Mouse (Mus musculus) monocyte, adult 2 months (primary cell): ENCODE data around the gene Osbpl9.

ENCODE experiments used
- DNase-seq, 2 experiments: peaks; one replicate each; pipeline ENCODE4 v3.0.0; 2022; ENCODE audit warnings: low spot score in 2 of 2, low read depth in 1 of 2

Gene Osbpl9

DNA sequence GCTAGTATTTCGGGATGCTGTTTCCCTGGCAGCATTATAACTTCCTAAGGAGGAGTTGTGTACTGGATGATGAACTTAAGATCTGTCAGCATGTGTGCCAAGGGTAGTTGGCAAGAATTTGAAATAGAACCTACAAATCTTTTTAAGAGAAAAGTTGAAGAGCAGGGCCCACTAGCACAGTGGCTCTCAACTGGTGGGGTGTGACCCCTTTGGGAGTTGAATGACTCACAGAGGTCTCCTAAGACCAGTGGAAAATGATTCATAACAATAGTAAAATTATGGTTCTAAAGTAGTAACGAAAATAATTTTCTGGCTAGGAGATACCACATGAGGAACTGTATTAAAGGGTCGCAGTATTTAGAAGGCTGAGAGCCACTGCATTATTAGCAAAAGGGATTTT, 67.1 kb downstream of the Osbpl9 start:
- no peak for DNase-seq

DNA sequence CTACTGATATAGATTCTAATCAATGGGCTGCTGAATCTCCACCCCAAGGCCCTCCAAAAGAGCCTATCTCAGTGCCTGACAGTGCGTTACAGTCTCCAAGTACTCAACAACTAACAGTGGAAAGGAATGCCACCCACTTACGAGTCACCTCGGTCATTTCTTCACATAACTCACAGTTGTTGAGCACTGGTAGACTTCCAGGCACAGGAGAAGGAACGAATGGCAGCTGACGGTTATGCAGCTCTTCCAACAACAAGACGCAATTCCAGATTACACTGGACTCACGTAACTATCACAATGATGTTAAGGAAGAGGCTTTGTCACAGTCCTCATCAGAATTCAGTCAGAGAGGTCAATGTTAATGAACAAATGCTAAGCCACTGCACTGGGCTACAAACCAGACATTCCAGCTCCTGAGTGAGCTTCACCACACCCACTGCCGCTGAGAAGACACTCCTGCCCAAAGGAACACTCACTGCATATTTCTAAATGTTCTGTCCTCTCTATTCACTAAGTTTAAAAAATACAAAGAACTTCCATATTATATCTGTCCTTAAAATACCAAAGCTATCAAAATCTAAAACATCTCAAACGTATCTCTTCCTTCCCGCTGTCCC, 70.7 kb downstream of the Osbpl9 start:
- no peak for DNase-seq

DNA sequence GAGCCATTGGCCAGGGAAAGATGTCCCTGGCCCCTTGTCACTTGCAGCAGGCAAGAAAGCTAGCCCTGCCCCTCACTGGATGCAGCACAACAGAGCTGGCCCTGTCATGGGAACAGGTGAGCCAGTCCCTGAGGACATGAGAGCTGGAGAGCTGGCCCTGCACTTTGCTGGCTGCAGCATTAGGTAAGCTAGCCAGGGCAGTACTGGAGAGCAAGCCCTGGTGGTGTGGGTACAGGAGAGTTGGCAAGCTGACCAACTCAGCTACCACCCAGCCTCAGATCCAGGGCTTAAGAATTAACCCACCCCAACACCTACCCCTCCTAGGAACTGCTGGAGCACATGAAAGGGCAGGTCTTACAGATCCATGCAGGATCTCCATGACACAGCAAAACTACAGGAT, 73.1 kb downstream of the Osbpl9 start:
- no peak for DNase-seq

DNA sequence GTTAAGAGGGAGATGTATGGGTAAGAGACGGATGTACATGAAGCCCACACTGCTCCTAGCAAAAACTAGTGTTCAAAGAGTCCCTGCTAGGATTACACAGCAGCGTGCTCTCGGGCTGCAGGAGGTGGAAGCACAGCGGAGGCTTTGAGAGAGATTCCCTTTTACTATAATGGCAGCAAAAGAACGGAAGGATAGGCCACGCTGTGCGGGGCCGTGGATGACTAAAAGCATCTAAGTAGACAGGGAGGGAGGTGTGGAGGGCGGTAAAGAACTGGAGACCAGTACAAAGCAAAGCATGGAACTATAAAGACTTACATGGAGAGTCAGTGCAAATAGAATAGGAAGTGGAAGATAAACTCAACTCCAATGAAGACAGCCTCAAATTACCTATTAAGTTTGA, 74.1 kb downstream of the Osbpl9 start:
- no peak for DNase-seq

DNA sequence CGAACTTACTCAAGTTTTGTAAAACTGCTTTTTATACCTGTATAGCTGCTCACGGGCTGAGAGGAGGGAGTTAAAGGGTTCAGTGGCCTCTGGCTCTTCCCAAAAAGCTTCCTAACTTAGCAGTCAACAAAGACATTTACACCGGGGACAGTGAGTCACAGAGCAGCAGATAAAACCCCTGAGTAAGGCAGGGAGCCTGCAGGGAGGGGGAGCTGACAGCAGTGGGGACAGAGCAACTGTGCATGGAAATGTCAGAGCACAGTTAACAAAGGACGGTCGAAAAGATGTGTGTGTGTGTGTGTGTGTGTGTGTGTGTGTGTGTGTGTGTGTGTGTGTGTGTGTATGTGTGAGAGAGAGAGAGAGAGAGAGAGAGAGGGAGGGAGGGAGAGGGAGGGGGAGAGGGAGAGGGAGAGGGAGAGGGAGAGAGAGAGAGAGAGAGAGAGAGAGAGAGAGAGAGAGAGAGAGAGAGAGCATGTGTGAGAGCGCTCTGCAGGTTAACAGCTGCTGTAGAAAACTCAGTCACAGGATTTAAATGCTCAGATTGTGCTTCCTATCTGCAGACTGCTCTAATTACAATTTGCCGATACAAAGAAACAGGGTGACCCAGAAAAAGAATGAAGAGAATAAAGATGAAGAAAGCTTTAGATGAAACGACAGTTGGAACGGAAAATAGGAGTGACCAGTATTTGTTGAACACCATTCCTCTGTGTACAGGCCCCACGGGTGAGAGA, 75.1 kb downstream of the Osbpl9 start:
- no peak for DNase-seq

DNA sequence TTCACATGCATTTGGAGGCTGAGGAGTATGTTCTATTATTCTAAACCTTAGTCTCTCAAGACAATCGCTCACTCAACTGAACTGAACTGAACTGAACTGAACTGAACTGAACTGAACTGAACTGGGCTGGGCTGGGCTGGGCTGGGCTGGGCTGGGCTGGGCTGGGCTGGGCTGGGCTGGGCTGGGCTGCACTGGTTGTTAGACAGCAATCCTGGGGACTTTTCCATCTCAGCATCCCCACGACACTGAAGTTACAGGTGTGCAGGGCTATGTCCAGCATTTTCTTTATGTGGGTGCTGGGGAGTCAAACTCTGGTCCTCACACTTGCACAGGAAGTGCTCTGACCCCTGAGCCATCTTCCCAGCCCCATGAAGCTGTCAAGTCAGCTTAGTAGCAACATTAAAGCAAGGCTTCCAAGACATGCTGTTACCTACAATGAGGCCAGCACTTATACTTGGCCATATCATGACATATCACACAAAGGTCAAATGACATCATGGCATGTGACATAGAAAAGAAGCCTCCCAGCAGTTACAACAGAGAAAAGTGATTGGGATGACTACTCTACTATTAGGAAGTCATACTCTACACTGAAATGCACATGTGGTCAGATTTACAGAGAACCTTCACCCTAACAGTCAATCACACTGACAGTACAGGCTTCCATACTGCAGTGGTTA, 76.2 kb downstream of the Osbpl9 start:
- no peak for DNase-seq

DNA sequence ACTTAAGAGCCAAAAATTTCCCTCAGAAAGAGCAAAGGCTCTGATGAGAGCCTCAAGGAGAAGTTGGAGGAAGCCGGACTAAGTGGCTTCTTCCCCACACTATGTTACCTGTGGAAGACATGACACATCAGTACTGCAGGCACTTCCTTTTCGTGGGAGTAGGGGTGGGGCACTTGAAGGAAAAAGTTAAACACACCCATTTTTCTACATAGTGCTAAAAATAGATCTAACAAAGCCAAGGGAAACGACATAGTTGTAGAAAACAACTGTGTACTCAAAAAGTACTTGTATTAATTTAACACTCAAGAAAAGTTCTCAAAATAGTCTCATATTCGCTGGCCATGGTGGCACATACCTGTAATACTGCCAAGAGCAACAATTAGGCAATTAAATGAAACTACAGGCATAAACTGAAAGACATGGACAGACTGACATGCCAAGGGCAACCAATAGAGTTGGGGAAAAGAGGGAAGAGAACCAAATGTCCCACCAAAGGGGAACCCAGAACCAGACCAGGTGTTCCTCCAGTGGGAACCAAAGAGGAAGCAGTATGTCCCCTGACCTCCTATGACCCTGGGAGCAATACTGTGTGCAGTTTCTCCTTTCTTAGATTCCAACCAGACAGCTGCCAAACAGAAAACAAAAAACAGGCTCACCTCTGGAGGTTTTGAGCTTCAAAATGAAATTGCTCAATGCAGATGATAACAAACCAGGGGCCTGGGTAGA, 79.1 kb downstream of the Osbpl9 start:
- DNase-seq = no peak

DNA sequence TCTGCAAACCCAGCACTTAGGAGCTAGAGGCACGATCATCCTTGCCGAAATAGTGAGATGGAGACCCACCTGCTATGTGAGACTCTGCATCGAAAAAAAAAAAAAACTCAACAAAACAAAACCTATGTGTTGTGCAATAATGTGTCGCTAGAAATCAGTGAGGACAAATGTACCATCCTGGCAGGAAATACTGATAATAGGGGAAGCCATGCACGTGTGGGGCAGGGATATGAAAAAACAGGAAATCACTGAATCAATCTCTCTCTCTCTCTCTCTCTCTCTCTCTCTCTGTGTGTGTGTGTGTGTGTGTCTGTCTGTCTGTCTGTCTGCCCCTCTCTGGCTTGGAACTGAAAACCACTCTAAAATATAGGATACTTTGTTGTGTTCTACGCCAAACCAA, 81.3 kb downstream of the Osbpl9 start:
- no peak for DNase-seq

DNA sequence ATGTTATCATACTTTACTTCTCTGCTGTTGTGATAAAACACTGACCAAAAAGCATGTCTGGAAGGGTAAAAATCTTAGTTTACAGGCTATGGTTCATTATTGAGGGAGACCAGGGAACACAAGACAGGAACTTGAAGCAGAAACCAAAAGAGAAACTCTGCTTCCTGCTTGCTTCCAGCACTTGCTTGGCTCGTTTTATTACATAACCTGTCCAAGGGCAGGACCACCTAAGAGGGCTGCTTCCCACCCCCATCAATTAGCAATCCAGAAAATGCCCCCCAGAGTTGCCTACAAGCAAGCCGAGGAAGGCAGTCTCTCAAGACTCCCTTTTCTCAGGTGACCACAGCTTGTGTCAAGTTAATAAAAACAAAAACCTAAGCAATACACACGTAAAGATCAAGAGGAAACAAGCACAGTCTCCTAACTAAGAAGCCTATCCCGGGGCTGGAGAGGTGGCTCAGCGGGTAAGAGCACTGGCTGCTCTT, 82.4 kb downstream of the Osbpl9 start:
- DNase-seq = no peak

DNA sequence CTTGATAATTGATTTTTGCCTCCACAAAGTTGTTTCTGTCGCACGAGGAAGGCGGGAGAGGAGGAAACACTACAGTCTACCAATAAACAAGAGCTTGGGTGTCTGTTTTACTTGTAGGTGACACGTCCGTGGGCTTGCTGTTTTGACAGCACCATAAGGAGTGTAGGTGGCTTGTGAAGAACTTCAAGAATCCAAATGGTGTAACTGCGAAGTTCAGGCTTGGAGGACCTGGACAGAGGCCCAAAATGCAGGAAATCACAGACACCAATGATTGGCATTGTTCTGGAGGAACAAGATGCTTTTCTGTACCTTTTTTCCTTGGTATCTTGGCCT, 83.8 kb downstream of the Osbpl9 start:
- DNase-seq = no peak

DNA sequence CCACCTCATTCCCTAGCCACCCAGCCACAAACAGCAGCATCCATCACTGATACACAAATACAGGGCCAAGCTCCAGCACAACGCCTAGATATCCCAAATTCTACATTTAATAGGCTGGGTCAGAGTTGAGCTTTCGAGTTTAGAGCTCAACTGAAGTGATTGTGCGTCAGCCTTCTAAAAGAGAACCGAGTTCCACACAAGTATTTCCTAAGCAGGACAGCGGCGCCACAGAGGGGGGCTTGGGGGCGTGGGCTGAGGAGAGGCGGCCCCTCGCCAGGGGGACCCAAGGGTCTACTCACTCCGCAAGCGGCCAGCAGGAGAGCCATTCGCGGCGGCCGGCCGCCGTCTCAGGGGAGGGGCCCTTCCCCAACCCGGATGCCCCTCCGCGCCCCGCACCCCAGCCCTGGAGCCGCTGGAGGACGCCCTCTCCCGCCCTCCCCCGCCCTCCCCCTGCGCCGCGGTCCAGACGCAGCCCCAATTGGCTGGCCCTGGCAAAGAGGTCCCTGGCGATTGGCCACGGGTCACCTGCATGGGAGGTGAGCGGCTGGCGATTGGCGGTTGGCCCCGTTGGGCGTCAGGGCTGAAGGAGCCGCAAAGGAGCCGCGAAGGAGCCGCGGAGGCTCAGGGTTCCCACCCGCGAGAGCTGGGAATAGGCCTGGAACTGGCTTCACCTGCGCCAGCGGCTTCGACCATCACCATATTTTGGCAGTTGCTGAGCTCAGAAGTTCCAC, 84.3 kb downstream of the Osbpl9 start:
- peak; percentile 69 to 74 for DNase-seq

DNA sequence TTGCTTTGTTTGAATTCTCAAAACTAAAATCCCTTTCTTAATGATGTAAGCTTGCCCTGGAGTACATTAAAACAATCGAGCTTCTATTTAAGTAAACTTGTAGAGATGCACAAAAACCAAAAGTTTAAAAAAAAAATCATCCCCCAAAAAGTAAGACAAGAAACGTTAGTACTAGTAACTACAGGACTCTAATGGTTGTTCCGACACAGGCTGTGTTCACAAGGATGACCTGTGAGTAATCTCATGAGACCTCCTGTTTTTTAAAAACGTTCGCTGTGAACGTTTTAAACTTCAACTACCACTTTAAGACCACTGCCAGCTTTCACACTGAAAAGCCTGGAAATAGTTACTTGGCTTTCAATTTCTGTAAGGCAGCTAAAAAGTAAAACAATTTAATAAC, 85.1 kb downstream of the Osbpl9 start:
- DNase-seq = no peak

DNA sequence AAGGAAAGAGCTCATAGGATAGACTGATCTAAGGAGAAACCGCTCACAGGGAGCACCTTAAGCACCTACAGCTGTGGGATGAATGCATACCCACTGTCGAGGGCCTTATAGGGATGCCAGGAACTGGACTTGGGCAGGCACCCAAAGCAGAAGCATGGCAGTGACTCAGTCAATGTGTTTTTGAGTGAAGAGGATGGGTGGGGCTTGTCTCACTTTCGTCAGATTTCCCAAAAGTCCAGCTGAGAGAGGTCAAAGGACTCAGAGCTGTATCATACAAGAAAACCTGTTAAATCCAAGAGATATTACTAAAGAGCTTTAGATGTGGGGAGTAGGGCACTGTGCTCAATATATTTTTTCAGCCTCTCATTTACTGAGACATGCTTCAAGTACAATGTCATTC, 85.6 kb downstream of the Osbpl9 start:
- peak in 1 of 2 experiments; percentile 39 for DNase-seq

DNA sequence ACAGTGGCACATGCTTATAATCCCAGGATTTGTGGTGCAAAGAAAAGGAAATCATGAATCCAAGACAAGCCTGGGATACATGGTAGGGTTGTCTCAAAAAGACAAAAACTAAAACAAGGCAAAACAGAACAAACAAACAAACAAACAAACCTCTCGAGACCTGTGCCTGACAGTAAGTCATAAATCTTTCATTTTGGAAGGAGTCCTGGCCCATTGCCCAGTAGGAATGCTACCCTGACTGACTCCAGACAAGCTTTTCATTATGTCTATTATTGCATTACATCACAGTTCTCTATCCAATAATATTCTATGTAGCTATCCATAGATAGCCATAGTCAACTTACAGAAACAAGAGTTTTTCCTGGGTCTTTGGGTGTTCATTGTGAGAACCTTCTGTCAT, 86.3 kb downstream of the Osbpl9 start:
- DNase-seq = no peak

DNA sequence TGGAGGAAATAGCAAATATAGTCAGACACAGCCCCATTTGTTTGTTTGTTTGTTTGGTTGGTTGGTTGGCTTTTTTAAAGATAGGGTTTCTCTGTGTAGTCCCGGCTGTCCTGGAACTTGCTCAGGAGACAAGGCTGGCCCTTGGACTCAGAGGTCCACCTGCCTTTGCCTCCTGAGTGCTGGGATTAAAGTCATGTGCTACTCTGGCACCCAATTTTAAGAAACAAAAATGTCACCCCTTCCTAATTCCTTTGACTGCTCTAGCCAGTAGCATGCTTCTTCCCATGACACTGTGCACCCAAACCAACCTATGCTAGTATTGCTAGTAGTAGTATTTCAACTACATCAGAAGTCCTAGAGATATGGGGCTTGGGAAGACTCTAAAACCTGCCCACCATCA, 87.8 kb downstream of the Osbpl9 start:
- DNase-seq = no peak

DNA sequence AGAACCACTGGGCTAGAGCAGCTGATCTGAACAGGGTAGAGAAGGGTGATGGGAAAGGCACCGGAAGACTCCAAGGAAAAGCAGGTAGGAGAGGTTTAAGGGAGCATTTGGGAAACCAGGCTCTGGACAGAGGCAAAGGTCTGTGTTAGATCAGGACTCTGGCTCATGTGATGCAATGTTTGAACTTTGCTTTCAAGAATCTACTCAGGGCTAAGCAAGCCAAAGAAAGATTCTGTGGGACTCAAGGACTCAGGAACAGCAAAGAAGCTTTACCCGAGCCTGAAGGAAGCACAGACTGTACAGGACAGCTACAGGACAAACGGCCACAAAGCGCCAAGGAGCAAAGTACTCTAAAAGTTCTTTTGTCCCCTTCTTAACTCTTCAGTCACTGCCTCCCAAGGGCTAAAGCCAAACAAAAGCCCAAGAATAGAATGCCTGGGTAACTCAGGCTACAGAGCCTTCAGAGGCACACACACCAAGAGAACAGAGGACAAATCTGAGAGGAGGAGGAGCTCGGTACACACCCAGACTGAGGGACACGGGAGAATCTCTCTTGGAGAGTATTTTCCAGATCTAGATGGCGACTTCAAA, 89.1 kb downstream of the Osbpl9 start:
- DNase-seq = no peak

DNA sequence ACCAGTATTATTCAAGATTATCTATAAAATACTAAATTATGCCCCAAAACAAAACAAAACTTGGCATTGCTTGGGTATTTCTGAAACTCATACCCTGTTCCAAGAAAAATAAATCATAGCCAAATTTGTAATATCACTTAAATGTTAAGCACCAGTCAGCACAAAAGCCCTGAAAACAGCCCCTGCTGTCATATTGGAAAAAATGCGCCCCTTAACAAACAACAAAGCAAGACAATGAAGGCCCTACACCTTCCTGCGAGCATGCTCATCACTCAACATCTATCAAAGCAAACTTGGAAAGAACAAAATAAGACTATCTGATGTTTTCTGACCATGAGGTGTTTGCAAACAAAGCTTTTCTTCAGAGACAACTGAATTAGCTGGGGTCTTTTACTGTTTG, 91.1 kb downstream of the Osbpl9 start:
- no peak for DNase-seq

DNA sequence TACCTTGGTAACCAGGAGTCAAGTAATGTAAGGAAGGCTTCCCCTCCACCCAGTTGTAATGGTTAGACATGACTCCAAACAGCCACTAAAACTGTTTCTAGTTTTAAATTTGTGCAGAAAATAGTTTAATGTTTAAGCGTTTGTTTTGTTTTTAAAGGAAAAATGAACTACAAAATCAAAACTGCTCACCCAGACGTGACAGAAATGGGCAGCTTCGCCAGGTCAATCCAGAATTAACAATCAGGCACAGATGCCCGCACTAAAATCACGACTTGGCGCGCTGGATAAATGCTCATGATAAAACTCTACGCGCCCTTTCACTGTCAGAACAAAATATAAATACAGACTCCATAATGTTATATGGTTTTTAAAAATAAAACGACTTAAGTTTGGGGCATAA, 92.4 kb downstream of the Osbpl9 start:
- no peak for DNase-seq

DNA sequence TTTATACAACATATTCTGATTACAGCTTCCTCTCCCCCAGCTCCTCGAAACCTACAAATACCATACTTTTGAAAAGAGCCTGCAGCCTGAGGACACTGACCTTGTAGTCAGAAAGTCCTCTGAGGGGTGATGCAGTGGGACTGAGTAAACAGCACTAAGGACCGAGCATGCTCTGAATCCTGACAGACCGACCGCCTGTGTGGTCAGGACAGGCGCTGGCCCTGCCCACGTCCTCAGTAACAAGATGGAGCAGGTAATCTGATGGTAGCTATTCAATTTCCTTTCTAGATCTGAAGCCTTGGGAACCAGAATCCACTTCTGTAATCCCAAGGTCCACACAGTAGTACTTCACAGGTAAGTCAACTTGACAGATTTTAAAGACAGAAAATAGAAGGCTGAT, 93.1 kb downstream of the Osbpl9 start:
- DNase-seq = no peak

DNA sequence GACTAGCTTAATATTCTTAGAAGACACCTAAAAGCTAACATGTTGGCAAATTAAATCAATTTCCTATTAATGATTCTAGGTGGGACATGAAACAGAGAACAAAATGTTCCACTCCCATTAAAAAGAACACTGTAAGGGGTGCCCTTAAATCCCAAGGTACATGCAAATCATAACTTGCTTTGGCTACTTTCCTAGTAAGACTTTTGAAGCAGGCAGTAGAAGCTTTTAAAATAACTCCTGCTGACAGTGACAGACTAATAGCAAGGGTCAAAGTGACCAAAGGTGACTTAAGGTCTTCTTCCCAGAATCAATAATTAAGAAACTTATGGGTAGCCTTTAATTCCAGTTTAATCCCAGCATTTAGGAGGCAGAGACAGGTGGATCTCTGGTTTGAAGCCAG, 95.5 kb downstream of the Osbpl9 start:
- DNase-seq = no peak

DNA sequence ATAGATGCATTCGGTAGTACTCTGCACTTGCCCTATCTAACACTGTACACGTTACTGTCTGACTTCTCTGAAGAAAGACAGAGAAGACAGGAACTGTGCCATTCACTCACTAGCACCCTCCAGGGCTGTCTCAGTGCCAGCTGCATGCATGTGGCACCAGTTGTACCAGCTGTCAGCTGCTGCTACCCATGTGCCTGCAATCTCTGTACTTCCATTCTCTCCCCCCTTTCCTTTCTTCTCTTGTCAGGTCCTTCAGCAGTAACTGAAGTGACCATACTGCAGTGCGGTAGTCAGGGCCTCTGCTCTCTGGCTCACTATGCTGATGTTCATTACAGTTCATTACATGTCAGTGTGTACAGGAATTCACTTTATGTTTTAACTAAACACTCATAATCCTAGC, 96.0 kb downstream of the Osbpl9 start:
- DNase-seq = no peak
